Mouse (Mus musculus) CH12.LX (cell line): ENCODE data around the gene Gdap2. TPM values are rescaled to one million over a fixed set of nuclear protein-coding genes. Genes with fewer than 3 reads are reported as not detected.

ENCODE experiments used
- DNase-seq: peaks from one replicate; pipeline ENCODE4 v3.0.0-alpha.2; 2013; ENCODE audit errors: extremely low read depth
- H3K27ac ChIP-seq: 2 replicates; pipeline ENCODE4 v1.5.1; 2012; ENCODE audit warnings: low read depth, mild to moderate bottlenecking, control low read depth, moderate library complexity; ENCODE audit not compliant: insufficient read depth
- H3K27me3 ChIP-seq: replicated peaks from 2 replicates; pipeline ENCODE3; 2012; ENCODE audit warnings: inconsistent platforms
- H3K36me3 ChIP-seq, 2 experiments: replicated peaks in 1 of 2; 2 replicates each; pipeline versions ENCODE3 to v1.6.1; 2012; ENCODE audit warnings: inconsistent platforms in 1 of 2, low read length in 1 of 2, mild to moderate bottlenecking in 1 of 2, mixed read lengths in 1 of 2, moderate library complexity in 1 of 2; ENCODE audit not compliant: control insufficient read depth in 1 of 2, insufficient read depth in 1 of 2
- H3K4me1 ChIP-seq, 2 experiments: 2 replicates each; pipeline ENCODE4 v1.6.1; 2012; ENCODE audit warnings: inconsistent platforms in 1 of 2, moderate library complexity in 1 of 2; ENCODE audit not compliant: insufficient read depth in 2 of 2, control insufficient read depth in 1 of 2
- H3K4me2 ChIP-seq: 2 replicates; pipeline ENCODE4 v1.6.1; 2012; ENCODE audit warnings: low read depth, mild to moderate bottlenecking, control low read depth; ENCODE audit not compliant: poor library complexity, insufficient read depth, severe bottlenecking
- H3K4me3 ChIP-seq, 3 experiments: fragments of 150-350 bp in 1 of 3; sonication (generic) in 1 of 3; replicated peaks in 1 of 3; 2 replicates each; pipeline versions ENCODE3 to v1.5.1; 2011 to 2012; ENCODE audit warnings: low read depth in 2 of 3, low read length in 2 of 3, mild to moderate bottlenecking in 2 of 3, moderate library complexity in 2 of 3, control low read depth in 1 of 3, improper control_type of control experiment in 1 of 3, inconsistent platforms in 1 of 3, mixed read lengths in 1 of 3; ENCODE audit not compliant: poor library complexity in 1 of 3
- H3K79me2 ChIP-seq: replicated peaks from 2 replicates; pipeline ENCODE4 v1.6.1; 2012; ENCODE audit warnings: mild to moderate bottlenecking, moderate library complexity; ENCODE audit not compliant: control insufficient read depth, poor library complexity, insufficient read depth, severe bottlenecking; ENCODE audit errors: extremely low read depth
- H3K9ac ChIP-seq: 2 replicates; pipeline ENCODE4 v1.6.1; 2012; ENCODE audit warnings: low read depth, mild to moderate bottlenecking, control low read depth, moderate library complexity; ENCODE audit not compliant: insufficient read depth
- H3K9me3 ChIP-seq: replicated peaks from 2 replicates; pipeline ENCODE3; 2012; ENCODE audit warnings: low read length, inconsistent platforms, mixed read lengths
- CHD2 ChIP-seq: IDR thresholded peaks from 2 replicates; pipeline ENCODE4 v1.6.1; 2011; ENCODE audit warnings: low read length, improper control_type of control experiment
- E2F4 ChIP-seq: IDR thresholded peaks from 2 replicates; pipeline ENCODE4 v1.6.1; 2011; ENCODE audit warnings: low read depth, low read length, improper control_type of control experiment; ENCODE audit not compliant: insufficient replicate concordance
- ELF1 ChIP-seq: IDR thresholded peaks from 2 replicates; pipeline ENCODE4 v1.6.1; 2014; ENCODE audit warnings: low read depth, mild to moderate bottlenecking, inconsistent platforms, low read length, improper control_type of control experiment
- EP300 ChIP-seq: IDR thresholded peaks from 2 replicates; pipeline ENCODE4 v1.6.1; 2011; ENCODE audit warnings: low read length, improper control_type of control experiment
- ETS1 ChIP-seq: conservative IDR thresholded peaks from 2 replicates; pipeline ENCODE4 v1.6.1; 2012; ENCODE audit warnings: low read depth, mild to moderate bottlenecking, inconsistent platforms, low read length, improper control_type of control experiment, moderate library complexity
- GABPA ChIP-seq: IDR thresholded peaks from 2 replicates; pipeline ENCODE4 v1.6.1; 2012; ENCODE audit warnings: low read depth, low read length, improper control_type of control experiment, inconsistent platforms; ENCODE audit not compliant: insufficient replicate concordance
- MAX ChIP-seq: IDR thresholded peaks from 2 replicates; pipeline ENCODE4 v1.6.1; 2011; ENCODE audit warnings: low read length, improper control_type of control experiment
- MEF2A ChIP-seq: IDR thresholded peaks from 2 replicates; pipeline ENCODE4 v1.6.1; 2014; ENCODE audit warnings: low read depth, mild to moderate bottlenecking, inconsistent platforms, low read length, improper control_type of control experiment, borderline replicate concordance
- MXI1 ChIP-seq: IDR thresholded peaks from 2 replicates; pipeline ENCODE4 v1.6.1; 2011; ENCODE audit warnings: mild to moderate bottlenecking, low read depth, low read length, improper control_type of control experiment
- NELFE ChIP-seq: IDR thresholded peaks from 2 replicates; pipeline ENCODE4 v1.6.1; 2011; ENCODE audit warnings: low read depth, low read length, improper control_type of control experiment
- PAX5 ChIP-seq: IDR thresholded peaks from 2 replicates; pipeline ENCODE4 v1.6.1; 2012; ENCODE audit warnings: low read length, inconsistent platforms, mixed read lengths
- POLR2A ChIP-seq: IDR thresholded peaks from 2 replicates; pipeline ENCODE4 v1.6.1; 2011; ENCODE audit warnings: low read depth, mild to moderate bottlenecking, improper control_type of control experiment, low read length
- RCOR1 ChIP-seq: conservative IDR thresholded peaks from 2 replicates; pipeline ENCODE4 v1.6.1; 2012; ENCODE audit warnings: low read depth, mild to moderate bottlenecking, inconsistent platforms, low read length, improper control_type of control experiment
- SIN3A ChIP-seq: IDR thresholded peaks from 2 replicates; pipeline ENCODE4 v1.6.1; 2012; ENCODE audit warnings: low read length, improper control_type of control experiment, inconsistent platforms
- SMC3 ChIP-seq: IDR thresholded peaks from 2 replicates; pipeline ENCODE4 v1.6.1; 2011; ENCODE audit warnings: low read depth, low read length, improper control_type of control experiment
- USF1 ChIP-seq: IDR thresholded peaks from 2 replicates; pipeline ENCODE4 v1.6.1; 2014; ENCODE audit warnings: low read depth, mild to moderate bottlenecking, inconsistent platforms, low read length, improper control_type of control experiment
- USF2 ChIP-seq: conservative IDR thresholded peaks from 2 replicates; pipeline ENCODE4 v1.6.1; 2011; ENCODE audit warnings: low read depth, low read length, improper control_type of control experiment
- ZC3H11A ChIP-seq: IDR thresholded peaks from 2 replicates; pipeline ENCODE4 v1.6.1; 2012; ENCODE audit warnings: low read depth, mild to moderate bottlenecking, inconsistent platforms, low read length, improper control_type of control experiment
- ZKSCAN1 ChIP-seq: IDR thresholded peaks from 2 replicates; pipeline ENCODE4 v1.6.1; 2012; ENCODE audit warnings: low read depth, inconsistent platforms, low read length, improper control_type of control experiment, borderline replicate concordance
- ZMIZ1 ChIP-seq: IDR thresholded peaks from 2 replicates; pipeline ENCODE4 v1.6.1; 2012; ENCODE audit warnings: low read depth, mild to moderate bottlenecking, inconsistent platforms, low read length, improper control_type of control experiment
- ZNF384 ChIP-seq: IDR thresholded peaks from 2 replicates; pipeline ENCODE4 v1.6.1; 2012; ENCODE audit warnings: low read depth, low read length, improper control_type of control experiment, inconsistent platforms
- dilution Hi-C: fragments of 300-500 bp; cut with MboI; formaldehyde crosslinking; loops from 2 replicates; pipeline ENCODE4 v1.14.3; 2020; ENCODE audit warnings: low sequenced_read_pairs; ENCODE audit not compliant: extremely low pct_unique_long_range_greater_than_20kb, extremely low pct_ligation_motif_present
- in situ Hi-C: fragments of 300-500 bp; cut with MboI; formaldehyde crosslinking; loops from 3 replicates; pipeline ENCODE4 v1.14.3; 2019; ENCODE audit warnings: low sequenced_read_pairs, low pct_ligation_motif_present, low pct_unique_long_range_greater_than_20kb, mixed read lengths
- polyA plus RNA-seq: library from polyadenylated mRNA; unstranded; fragments of >175 nt; gene quantifications from 2 replicates; pipeline ENCODE4 v1.2.1, GENCODE M21; 2012; ENCODE audit warnings: low read depth; ENCODE audit not compliant: insufficient read length
- total RNA-seq, 2 experiments: library from RNA; depleted of rRNA; stranded (reverse); fragments of 300-350 nt in 1 of 2; fragments of >200 nt in 1 of 2; gene quantifications; 2 replicates each; pipeline ENCODE4 v1.2.3; 2012 to 2014

The Gdap2 gene
- total and polyA plus RNA-seq, 3 experiments = 16.2 to 37.8 (median 16.9) TPM

GRCm38 (mm10) chr3:100227509-100227908 is 65.3 kb downstream of the Gdap2 start:
- no peaks in the 10 kb centered on the region for H3K27me3 ChIP-seq
- no peak overlapping the region for H3K27ac ChIP-seq
- H3K4me2 ChIP-seq = no peak overlapping the region
- H3K4me1 ChIP-seq = no peaks in the 10 kb centered on the region
- H3K9me3 ChIP-seq = no peaks in the 10 kb centered on the region
- H3K4me3 ChIP-seq = no peak overlapping the region
- dilution Hi-C loops = no loop called here
- no peak for DNase-seq
- in situ Hi-C loops = no loop called here
- H3K79me2 ChIP-seq = no peaks in the 10 kb centered on the region
- no peak for TF ChIP-seq SIN3A
- no peak for TF ChIP-seq ELF1
- TF ChIP-seq EP300 = no peak
- TF ChIP-seq MAX = no peak
- no peak for TF ChIP-seq ZNF384
- TF ChIP-seq ZKSCAN1 = no peak
- TF ChIP-seq E2F4 = no peak
- TF ChIP-seq SMC3 = no peak
- no peak for TF ChIP-seq USF2
- H3K9ac ChIP-seq = no peak overlapping the region
- no peaks in the 10 kb centered on the region for H3K36me3 ChIP-seq

GRCm38 (mm10) chr3:100228981-100229380 is 66.8 kb downstream of the Gdap2 start:
- H3K9ac ChIP-seq = no peak overlapping the region

More at GRCm38 (mm10) chr3:100228981-100229380, 66.8 kb downstream of the Gdap2 start:
- Histone ChIP-seq H3K4me1 (no peaks in the 10 kb centered on the region), H3K27me3 (no peaks in the 10 kb centered on the region), H3K36me3 (no peaks in the 10 kb centered on the region), H3K27ac (no peak overlapping the region), H3K4me2 (no peak overlapping the region), H3K4me3 (no peak overlapping the region), H3K79me2 (no peaks in the 10 kb centered on the region), H3K9me3 (no peaks in the 10 kb centered on the region)
- DNase-seq = no peak
- no peak for TF ChIP-seq MEF2A
- no peak for TF ChIP-seq USF2
- TF ChIP-seq ZNF384 = no peak
- TF ChIP-seq POLR2A = no peak
- TF ChIP-seq MXI1 = no peak
- TF ChIP-seq ELF1 = no peak
- TF ChIP-seq PAX5 = no peak
- TF ChIP-seq USF1 = no peak
- TF ChIP-seq GABPA = no peak
- no peak for TF ChIP-seq CHD2
- TF ChIP-seq RCOR1 = no peak
- no peak for TF ChIP-seq NELFE
- no peak for TF ChIP-seq E2F4
- TF ChIP-seq ETS1 = no peak
- TF ChIP-seq MAX = no peak
- no peak for TF ChIP-seq ZMIZ1
- TF ChIP-seq ZC3H11A = no peak
- no peak for TF ChIP-seq SMC3
- in situ Hi-C loops = no loop called here
- dilution Hi-C loops = no loop called here
